9 mouse cellular contexts compared by ENCODE assay signal in genomic region chr8:121619401-121619995, GRCm38 (mm10). TPM values are rescaled to one million over a fixed set of nuclear protein-coding genes. Genes with fewer than 3 reads are reported as not detected.
A peak's percentile ranks its signal among the peaks of the same experiment; 100 is the strongest.
DNase-seq lines count a peak whose midpoint lies in the region; ATAC-seq lines count a peak whose summit lies in the region.
"Had no signal": no experiment of that assay in that cellular context is flagged by ENCODE, and none has a peak within 500 bp of the region (broad histone marks: within the 10 kb centered on the region; RNA-seq: fewer than 3 reads in every experiment).

No protein-coding gene starts in this region.

- H3K9me3 ChIP-seq in embryonic facial prominence, embryonic 15.5 days (replicated peaks) = no peaks in the 10 kb centered on the region
- no peaks in the 10 kb centered on the region for H3K9me3 ChIP-seq in hindbrain, embryonic 15.5 days
- H3K9me3 ChIP-seq in liver, embryonic 12.5 days (replicated peaks) = no peaks in the 10 kb centered on the region
- H3K9me3 ChIP-seq in stomach, embryonic 14.5 days (ENCODE audit: control insufficient read depth, low read depth, low read length) = no peaks in the 10 kb centered on the region
- H3K9me3 ChIP-seq: midbrain, embryonic 12.5 days had no signal

- H3K36me3 ChIP-seq in embryonic facial prominence, embryonic 15.5 days = peaks cover 7% of the 10 kb centered on the region
- H3K36me3 ChIP-seq in hindbrain, embryonic 15.5 days = peaks cover 9% of the 10 kb centered on the region
- H3K36me3 ChIP-seq in liver, embryonic 12.5 days = no peaks in the 10 kb centered on the region
- H3K36me3 ChIP-seq in stomach, embryonic 14.5 days (ENCODE audit: control insufficient read depth, insufficient read depth, low read length) = peaks cover 11% of the 10 kb centered on the region; the same call in 1 of the 2 replicates

- intact Hi-C loops in left cerebral cortex, postnatal 36 days (cut with DNase I) = no loop called here

- WGBS in embryonic facial prominence, embryonic 15.5 days = 66% methylated on average over 7 of the region's 7 CpGs
- WGBS in hindbrain, embryonic 15.5 days = 54% methylated on average over 7 of the region's 7 CpGs
- 46% methylated on average over 7 of the region's 7 CpGs for WGBS in liver, embryonic 12.5 days (ENCODE audit: insufficient replicate concordance)
- WGBS in stomach, embryonic 14.5 days = 29% methylated on average over 7 of the region's 7 CpGs

- 0 out of 2 replicates have a peak, but pooled peaks have one; percentile 58 for ATAC-seq in embryonic facial prominence, embryonic 15.5 days (ENCODE audit: insufficient number of reproducible peaks, low FRiP score, low TSS enrichment, low read depth)
- ATAC-seq in hindbrain, embryonic 15.5 days (ENCODE audit: low FRiP score, low read depth) = peak; percentile 62; the same call in 1 of the 2 replicates
- ATAC-seq in liver, embryonic 12.5 days = peak; percentile 54
- ATAC-seq in stomach, embryonic 14.5 days (ENCODE audit: insufficient number of reproducible peaks, insufficient read depth, low FRiP score, low read depth) = 0 out of 2 replicates have a peak, but pooled peaks have one; percentile 35
- no peak for ATAC-seq in activated CD4-positive, CD25-positive, alpha-beta regulatory T cell, adult 4 months

- H3K4me2 ChIP-seq in embryonic facial prominence, embryonic 15.5 days (replicated peaks) = no peak overlapping the region
- no peak overlapping the region for H3K4me2 ChIP-seq in hindbrain, embryonic 15.5 days
- H3K4me2 ChIP-seq in liver, embryonic 12.5 days = no peak overlapping the region
- no peak overlapping the region for H3K4me2 ChIP-seq in stomach, embryonic 14.5 days (replicated peaks; ENCODE audit: low read depth, low read length)
- H3K4me2 ChIP-seq: midbrain, embryonic 12.5 days had no signal

- no peak overlapping the region for H3K4me3 ChIP-seq in embryonic facial prominence, embryonic 15.5 days (replicated peaks)
- no peak overlapping the region for H3K4me3 ChIP-seq in hindbrain, embryonic 15.5 days
- no peak overlapping the region for H3K4me3 ChIP-seq in liver, embryonic 12.5 days
- H3K4me3 ChIP-seq in stomach, embryonic 14.5 days (ENCODE audit: low read depth, low read length) = no peak overlapping the region
- H3K4me3 ChIP-seq: midbrain, embryonic 12.5 days had no signal

- 0 out of 2 replicates have a peak overlapping the region, but pooled peaks have one; percentile 51 for H3K27ac ChIP-seq in embryonic facial prominence, embryonic 15.5 days (replicated peaks)
- H3K27ac ChIP-seq in hindbrain, embryonic 15.5 days (replicated peaks) = peak overlapping the region; percentile 28
- no peak overlapping the region for H3K27ac ChIP-seq in liver, embryonic 12.5 days
- H3K27ac ChIP-seq in stomach, embryonic 14.5 days (ENCODE audit: low read length) = peak overlapping the region; percentile 45; the same call in 1 of the 2 replicates
- H3K27ac ChIP-seq: midbrain, embryonic 12.5 days had no signal

- peak; percentile 10 for DNase-seq in embryo, embryonic 11 days
- DNase-seq in embryo, embryonic 10.5 days (ENCODE audit: low spot score) = no peak
- DNase-seq in left cerebral cortex, postnatal 36 days (ENCODE audit: low spot score in 2 of 2) = no peak

- peaks cover 21% of the 10 kb centered on the region for H3K4me1 ChIP-seq in embryonic facial prominence, embryonic 15.5 days
- H3K4me1 ChIP-seq in hindbrain, embryonic 15.5 days (replicated peaks) = peaks cover 55% of the 10 kb centered on the region
- no peaks in the 10 kb centered on the region for H3K4me1 ChIP-seq in liver, embryonic 12.5 days
- peaks cover 26% of the 10 kb centered on the region for H3K4me1 ChIP-seq in stomach, embryonic 14.5 days (ENCODE audit: control insufficient read depth, insufficient read depth, low read length)

- no peaks in the 10 kb centered on the region for H3K27me3 ChIP-seq in embryonic facial prominence, embryonic 15.5 days
- H3K27me3 ChIP-seq in hindbrain, embryonic 15.5 days = no peaks in the 10 kb centered on the region
- no peaks in the 10 kb centered on the region for H3K27me3 ChIP-seq in liver, embryonic 12.5 days (replicated peaks)
- no peaks in the 10 kb centered on the region for H3K27me3 ChIP-seq in stomach, embryonic 14.5 days (ENCODE audit: control insufficient read depth, insufficient read depth, low read length)
- H3K27me3 ChIP-seq: midbrain, embryonic 12.5 days had no signal

- no peak overlapping the region for H3K9ac ChIP-seq in embryonic facial prominence, embryonic 15.5 days
- H3K9ac ChIP-seq in hindbrain, embryonic 15.5 days = no peak overlapping the region
- no peak overlapping the region for H3K9ac ChIP-seq in liver, embryonic 12.5 days
- no peak overlapping the region for H3K9ac ChIP-seq in stomach, embryonic 14.5 days (replicated peaks; ENCODE audit: low read depth, low read length)
- H3K9ac ChIP-seq: midbrain, embryonic 12.5 days had no signal

RNA-seq across cellular contexts. Expression of gene Map1lc3b, which starts 29.3 kb away (rescaled TPM):
- 197 and 206 TPM in 2 replicates for polyA plus RNA-seq in embryonic facial prominence, embryonic 15.5 days (2015; fragmentation: Nextera tagmentation; extraction: Ambion mirVana)
- 349 and 352 TPM in 2 replicates for polyA plus RNA-seq in hindbrain, embryonic 15.5 days (2015; fragmentation: Nextera tagmentation; extraction: Ambion mirVana)
- 135 and 137 TPM in 2 replicates for polyA plus RNA-seq in liver, embryonic 12.5 days (2016; fragmentation: Nextera tagmentation; extraction: Ambion mirVana)
- polyA plus RNA-seq in stomach, embryonic 14.5 days (2014; fragmentation: Nextera tagmentation; extraction: Ambion mirVana) = 240 and 249 TPM in 2 replicates
- 100 to 1,000 TPM; 167 to 190 TPM for total RNA-seq in left cerebral cortex, postnatal 36 days (2021)
- polyA plus RNA-seq in activated CD4-positive, CD25-positive, alpha-beta regulatory T cell, adult 4 months (2017; shearing (Covaris generic)) = 100 to 1,000 TPM; 456 to 496 TPM

RNA-seq across cellular contexts. Expression of gene Zcchc14, which starts 33.2 kb away (rescaled TPM):
- 15.0 and 16.2 TPM in 2 replicates for polyA plus RNA-seq in embryonic facial prominence, embryonic 15.5 days (2015; fragmentation: Nextera tagmentation; extraction: Ambion mirVana)
- polyA plus RNA-seq in hindbrain, embryonic 15.5 days (2015; fragmentation: Nextera tagmentation; extraction: Ambion mirVana) = 21.6 and 23.9 TPM in 2 replicates
- 2.8 and 2.9 TPM in 2 replicates for polyA plus RNA-seq in liver, embryonic 12.5 days (2016; fragmentation: Nextera tagmentation; extraction: Ambion mirVana)
- polyA plus RNA-seq in stomach, embryonic 14.5 days (2014; fragmentation: Nextera tagmentation; extraction: Ambion mirVana) = 28.7 TPM in 2 replicates
- total RNA-seq in left cerebral cortex, postnatal 36 days (2021) = 10 to 100 TPM; 61.3 to 75.3 TPM
- polyA plus RNA-seq in activated CD4-positive, CD25-positive, alpha-beta regulatory T cell, adult 4 months (2017; shearing (Covaris generic)) = under 1 TPM in 1 of 2 experiments, not detected in 1; 0.21 TPM

RNA-seq across cellular contexts. Expression of gene Fbxo31, which starts 40.9 kb away (rescaled TPM):
- polyA plus RNA-seq in embryonic facial prominence, embryonic 15.5 days (2015; fragmentation: Nextera tagmentation; extraction: Ambion mirVana) = 16.4 and 18.0 TPM in 2 replicates
- polyA plus RNA-seq in hindbrain, embryonic 15.5 days (2015; fragmentation: Nextera tagmentation; extraction: Ambion mirVana) = 34.1 and 39.6 TPM in 2 replicates
- polyA plus RNA-seq in liver, embryonic 12.5 days (2016; fragmentation: Nextera tagmentation; extraction: Ambion mirVana) = 19.6 and 19.8 TPM in 2 replicates
- 14.2 and 15.0 TPM in 2 replicates for polyA plus RNA-seq in stomach, embryonic 14.5 days (2014; fragmentation: Nextera tagmentation; extraction: Ambion mirVana)
- total RNA-seq in left cerebral cortex, postnatal 36 days (2021) = 100 to 1,000 TPM in 1 of 2 experiments, 10 to 100 TPM in 1; 98.8 to 116 TPM
- polyA plus RNA-seq in activated CD4-positive, CD25-positive, alpha-beta regulatory T cell, adult 4 months (2017; shearing (Covaris generic)) = 1 to 10 TPM; 2.2 to 2.4 TPM
